Mouse (Mus musculus): ENCODE data around the gene Amfr. TPM values are rescaled to one million over a fixed set of nuclear protein-coding genes. Genes with fewer than 3 reads are reported as not detected.
A peak's percentile ranks its signal among the peaks of the same experiment; 100 is the strongest.

The Amfr gene
- polyA plus RNA-seq, 1 experiment = not detected

DNA sequence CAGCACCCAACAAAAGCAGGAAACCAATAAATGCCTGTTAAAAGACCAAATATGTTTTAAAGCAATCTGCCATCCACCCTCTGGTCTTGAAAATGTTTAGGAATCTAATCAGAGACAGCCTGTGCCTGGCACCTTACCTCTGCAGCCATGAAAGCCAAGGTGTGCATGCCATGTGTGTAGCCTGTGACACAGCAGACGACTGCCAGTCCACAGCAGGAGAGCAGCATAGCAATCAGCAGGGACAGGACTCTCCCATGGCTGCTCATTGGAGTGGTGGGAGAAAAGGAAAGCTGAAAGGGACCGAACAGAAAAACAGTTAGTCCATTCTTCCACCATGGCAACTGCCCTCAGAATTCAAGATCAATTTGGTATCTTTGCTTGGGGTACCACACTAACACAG, 13.7 kb downstream of the Amfr start:
- WGBS = 57% methylated on average over 2 of the region's 2 CpGs
- H3K27ac ChIP-seq (ENCODE audit: insufficient read depth, low read depth, low read length) = no peak overlapping the region
- TF ChIP-seq POLR2A (IDR thresholded peaks at IDR 0.05; ENCODE audit: insufficient read depth, low read depth, low read length) (no peak), CTCF (IDR thresholded peaks at IDR 0.05; ENCODE audit: insufficient read depth, low read depth, low read length) (no peak)
- no peaks in the 10 kb centered on the region; the same call in 1 of the 2 replicates for H3K4me1 ChIP-seq (ENCODE audit: control insufficient read depth, insufficient read depth, low read length)
- no peak overlapping the region for H3K4me3 ChIP-seq (ENCODE audit: insufficient read depth, low read depth, low read length)

DNA sequence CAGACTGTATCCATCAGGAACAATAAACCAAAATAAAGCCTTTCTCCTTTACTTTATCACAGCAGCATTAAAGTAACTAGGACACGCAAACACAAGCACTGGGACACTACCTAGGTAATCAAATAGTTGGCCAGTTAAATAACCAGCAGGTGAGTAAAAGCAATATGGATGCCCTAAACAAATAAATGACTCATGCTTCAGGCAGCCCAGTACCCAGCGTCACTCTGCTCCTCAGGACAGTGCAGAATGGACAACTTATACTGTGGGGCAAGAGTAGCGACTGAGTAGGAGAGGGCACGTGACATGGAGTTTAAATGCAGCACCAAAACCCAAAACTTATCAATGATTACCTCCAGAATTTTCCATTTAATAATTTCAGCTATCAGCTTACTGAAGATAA, 22.9 kb downstream of the Amfr start:
- no peak overlapping the region for H3K4me3 ChIP-seq (ENCODE audit: insufficient read depth, low read depth, low read length)
- 96% methylated on average over 4 of the region's 4 CpGs for WGBS
- no peak overlapping the region for H3K27ac ChIP-seq (ENCODE audit: insufficient read depth, low read depth, low read length)
- H3K4me1 ChIP-seq (ENCODE audit: control insufficient read depth, insufficient read depth, low read length) = no peaks in the 10 kb centered on the region
- TF ChIP-seq CTCF (IDR thresholded peaks at IDR 0.05; ENCODE audit: insufficient read depth, low read depth, low read length) (no peak), POLR2A (IDR thresholded peaks at IDR 0.05; ENCODE audit: insufficient read depth, low read depth, low read length) (no peak)

DNA sequence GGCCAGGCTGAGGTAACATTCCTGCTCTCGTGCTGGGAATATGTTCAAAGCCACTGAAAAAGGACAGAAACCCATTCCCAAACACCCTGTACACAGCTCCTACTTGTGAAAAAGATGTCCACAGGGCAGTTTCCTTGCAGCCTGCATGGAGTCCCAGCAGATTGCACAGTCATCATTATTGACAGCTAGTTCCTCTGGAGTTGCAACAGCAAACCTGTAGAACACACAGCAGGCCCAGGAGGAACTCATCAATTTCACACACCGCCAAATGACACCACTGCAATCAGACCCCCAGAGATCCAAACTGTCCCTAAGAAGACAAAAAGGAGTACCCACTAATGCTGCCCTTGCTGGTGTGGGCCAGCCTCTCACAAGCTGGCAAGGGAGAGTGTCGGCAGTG, 27.9 kb downstream of the Amfr start:
- H3K4me1 ChIP-seq (ENCODE audit: control insufficient read depth, insufficient read depth, low read length) = peaks cover 7% of the 10 kb centered on the region; the same call in 1 of the 2 replicates
- H3K27ac ChIP-seq (ENCODE audit: insufficient read depth, low read depth, low read length) = no peak overlapping the region
- WGBS = 89% methylated on average over 3 of the region's 3 CpGs
- H3K4me3 ChIP-seq (ENCODE audit: insufficient read depth, low read depth, low read length) = no peak overlapping the region
- TF ChIP-seq POLR2A (IDR thresholded peaks at IDR 0.05; ENCODE audit: insufficient read depth, low read depth, low read length) = no peak
- no peak for TF ChIP-seq CTCF (IDR thresholded peaks at IDR 0.05; ENCODE audit: insufficient read depth, low read depth, low read length)

DNA sequence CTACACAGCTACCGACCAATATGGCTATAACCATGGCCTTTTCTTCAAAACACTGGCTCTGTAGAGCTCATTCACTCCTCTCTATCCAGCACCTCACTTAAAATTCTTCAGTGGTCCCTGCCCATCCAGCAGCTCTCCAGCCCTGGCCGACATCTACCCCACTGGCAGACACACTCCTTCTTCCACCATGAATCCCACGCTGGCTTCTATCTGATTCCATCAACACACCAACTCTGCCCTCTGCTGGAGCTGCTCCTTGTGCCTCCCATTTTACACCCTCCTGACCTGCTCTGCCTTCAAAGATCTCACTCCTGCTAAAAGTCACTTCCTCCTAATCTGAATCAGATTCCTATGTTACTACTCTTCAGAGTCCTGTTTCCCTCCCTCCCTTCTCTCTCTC, 28.8 kb downstream of the Amfr start:
- TF ChIP-seq POLR2A (IDR thresholded peaks at IDR 0.05; ENCODE audit: insufficient read depth, low read depth, low read length) = no peak
- TF ChIP-seq CTCF (IDR thresholded peaks at IDR 0.05; ENCODE audit: insufficient read depth, low read depth, low read length) = no peak
- WGBS = 41% methylated on average over 3 of the region's 3 CpGs
- H3K4me1 ChIP-seq (ENCODE audit: control insufficient read depth, insufficient read depth, low read length) = peaks cover 7% of the 10 kb centered on the region; the same call in 1 of the 2 replicates
- no peak overlapping the region for H3K4me3 ChIP-seq (ENCODE audit: insufficient read depth, low read depth, low read length)
- no peak overlapping the region for H3K27ac ChIP-seq (ENCODE audit: insufficient read depth, low read depth, low read length)

DNA sequence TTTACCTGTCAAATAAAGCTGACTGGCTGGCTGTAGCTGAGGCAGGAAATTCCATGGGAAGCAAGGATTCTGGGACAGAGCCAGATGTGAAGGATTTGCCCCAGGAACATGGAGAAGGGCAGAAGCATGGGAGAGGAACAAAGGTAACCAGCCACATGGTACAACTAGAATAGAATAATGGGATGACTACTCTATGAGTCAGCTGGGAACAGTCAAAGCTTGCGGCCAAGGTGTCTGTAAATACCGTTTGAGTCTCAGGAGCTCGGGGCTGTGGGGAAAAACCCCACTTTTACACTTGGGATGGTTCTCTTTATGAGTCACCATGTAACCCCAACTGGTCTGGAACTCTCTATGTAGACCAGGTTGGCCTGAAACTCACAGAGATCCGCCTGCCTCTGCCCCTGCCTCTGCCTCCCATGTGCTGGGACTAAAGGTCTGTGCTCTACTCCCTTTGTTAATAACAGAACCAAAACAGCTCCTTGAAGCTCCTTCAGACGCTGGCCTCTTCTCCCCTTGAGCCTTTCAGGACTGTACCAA, 30.9 kb downstream of the Amfr start:
- H3K4me3 ChIP-seq (ENCODE audit: insufficient read depth, low read depth, low read length) = no peak overlapping the region
- H3K4me1 ChIP-seq (ENCODE audit: control insufficient read depth, insufficient read depth, low read length) = peaks cover 7% of the 10 kb centered on the region; the same call in 1 of the 2 replicates
- H3K27ac ChIP-seq (ENCODE audit: insufficient read depth, low read depth, low read length) = peak overlapping the region; percentile 38; the same call in 1 of the 2 replicates
- TF ChIP-seq CTCF (IDR thresholded peaks at IDR 0.05; ENCODE audit: insufficient read depth, low read depth, low read length) (no peak), POLR2A (IDR thresholded peaks at IDR 0.05; ENCODE audit: insufficient read depth, low read depth, low read length) (no peak)
- WGBS = 54% methylated on average over 5 of the region's 5 CpGs

DNA sequence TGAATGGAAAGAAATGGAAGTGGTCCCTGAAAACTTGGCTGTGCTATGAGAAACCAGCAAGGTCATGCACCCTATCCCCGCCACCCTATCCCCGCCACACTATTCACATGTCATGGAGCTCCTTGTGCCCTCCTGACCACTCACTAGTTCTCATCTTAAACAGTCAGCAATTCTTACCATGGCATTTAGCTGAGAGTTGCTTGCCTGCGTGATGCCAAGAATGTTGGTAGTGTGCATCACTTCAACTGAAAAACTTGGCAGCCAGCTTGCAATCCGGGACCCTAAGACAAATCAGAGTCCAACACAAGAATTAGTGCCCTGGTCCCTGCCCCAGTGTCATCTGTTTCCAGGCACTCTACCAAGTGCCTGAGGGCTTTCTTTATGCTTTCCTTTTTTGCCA, 32.5 kb downstream of the Amfr start:
- peaks cover 7% of the 10 kb centered on the region; the same call in 1 of the 2 replicates for H3K4me1 ChIP-seq (ENCODE audit: control insufficient read depth, insufficient read depth, low read length)
- no peak overlapping the region for H3K27ac ChIP-seq (ENCODE audit: insufficient read depth, low read depth, low read length)
- TF ChIP-seq POLR2A (IDR thresholded peaks at IDR 0.05; ENCODE audit: insufficient read depth, low read depth, low read length) = no peak
- no peak for TF ChIP-seq CTCF (IDR thresholded peaks at IDR 0.05; ENCODE audit: insufficient read depth, low read depth, low read length)
- WGBS = 56% methylated on average over 4 of the region's 4 CpGs
- H3K4me3 ChIP-seq (ENCODE audit: insufficient read depth, low read depth, low read length) = no peak overlapping the region

DNA sequence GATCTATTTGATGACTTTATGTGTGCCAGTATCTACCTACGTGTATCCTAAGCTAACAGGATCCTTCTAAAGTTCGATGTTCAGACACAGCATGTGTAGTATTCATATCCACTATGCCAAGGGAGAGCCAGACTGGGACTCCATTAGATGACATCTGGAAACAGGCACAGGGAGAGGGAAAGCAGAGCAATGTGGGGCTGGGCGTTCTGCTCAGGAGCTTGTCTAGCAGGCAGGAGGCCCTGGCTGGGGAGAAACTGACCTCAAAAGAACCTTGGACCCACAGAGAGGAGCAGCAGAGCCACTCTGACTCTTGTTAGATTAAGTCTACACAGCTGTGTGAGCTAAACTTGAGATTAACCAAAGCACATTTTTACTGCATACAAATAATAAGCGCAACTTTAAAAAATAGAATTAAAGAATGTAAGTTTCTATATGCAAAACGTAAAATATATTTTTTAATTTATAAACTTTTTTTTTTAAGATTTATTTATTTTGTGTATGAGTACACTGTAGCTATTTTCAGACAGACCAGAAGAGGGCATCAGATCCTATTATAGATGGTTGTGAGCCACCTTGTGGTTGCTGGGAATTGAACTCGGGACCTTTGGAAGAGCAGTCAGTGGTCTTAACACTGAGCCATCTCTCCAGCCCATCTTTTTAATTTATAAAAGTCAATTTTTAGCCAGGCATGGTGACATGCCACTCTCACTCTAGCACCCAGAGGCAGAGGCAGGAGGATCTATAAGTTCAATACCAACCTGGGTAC, 36.0 kb downstream of the Amfr start:
- TF ChIP-seq CTCF (IDR thresholded peaks at IDR 0.05; ENCODE audit: insufficient read depth, low read depth, low read length) (no peak), POLR2A (IDR thresholded peaks at IDR 0.05; ENCODE audit: insufficient read depth, low read depth, low read length) (no peak)
- no peak overlapping the region for H3K27ac ChIP-seq (ENCODE audit: insufficient read depth, low read depth, low read length)
- WGBS = 94% methylated on average over 6 of the region's 6 CpGs
- no peak overlapping the region for H3K4me3 ChIP-seq (ENCODE audit: insufficient read depth, low read depth, low read length)
- H3K4me1 ChIP-seq (ENCODE audit: control insufficient read depth, insufficient read depth, low read length) = peaks cover 11% of the 10 kb centered on the region

DNA sequence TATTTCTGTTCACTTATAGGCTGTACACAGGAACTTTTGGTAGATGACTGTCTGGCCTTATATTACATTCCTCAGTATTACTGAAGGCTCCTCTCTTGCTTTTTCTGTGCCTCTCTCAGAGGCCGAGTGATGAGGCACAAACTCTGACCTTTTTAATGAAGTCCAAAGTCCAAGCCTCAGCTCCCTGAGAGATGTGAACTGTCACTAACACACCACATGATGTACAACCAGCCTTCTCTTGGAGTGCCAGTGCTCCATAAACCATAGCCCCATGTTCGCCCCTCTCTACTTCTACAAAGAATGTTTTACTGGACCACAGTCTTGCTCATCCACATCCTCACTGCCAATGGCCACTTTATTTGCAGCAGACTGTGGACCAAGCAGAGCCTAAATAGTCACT, 37.3 kb downstream of the Amfr start:
- 88% methylated on average over 2 of the region's 2 CpGs for WGBS
- TF ChIP-seq POLR2A (IDR thresholded peaks at IDR 0.05; ENCODE audit: insufficient read depth, low read depth, low read length) (no peak), CTCF (IDR thresholded peaks at IDR 0.05; ENCODE audit: insufficient read depth, low read depth, low read length) (no peak)
- H3K27ac ChIP-seq (ENCODE audit: insufficient read depth, low read depth, low read length) = no peak overlapping the region
- H3K4me1 ChIP-seq (ENCODE audit: control insufficient read depth, insufficient read depth, low read length) = peaks cover 6% of the 10 kb centered on the region
- H3K4me3 ChIP-seq (ENCODE audit: insufficient read depth, low read depth, low read length) = no peak overlapping the region

DNA sequence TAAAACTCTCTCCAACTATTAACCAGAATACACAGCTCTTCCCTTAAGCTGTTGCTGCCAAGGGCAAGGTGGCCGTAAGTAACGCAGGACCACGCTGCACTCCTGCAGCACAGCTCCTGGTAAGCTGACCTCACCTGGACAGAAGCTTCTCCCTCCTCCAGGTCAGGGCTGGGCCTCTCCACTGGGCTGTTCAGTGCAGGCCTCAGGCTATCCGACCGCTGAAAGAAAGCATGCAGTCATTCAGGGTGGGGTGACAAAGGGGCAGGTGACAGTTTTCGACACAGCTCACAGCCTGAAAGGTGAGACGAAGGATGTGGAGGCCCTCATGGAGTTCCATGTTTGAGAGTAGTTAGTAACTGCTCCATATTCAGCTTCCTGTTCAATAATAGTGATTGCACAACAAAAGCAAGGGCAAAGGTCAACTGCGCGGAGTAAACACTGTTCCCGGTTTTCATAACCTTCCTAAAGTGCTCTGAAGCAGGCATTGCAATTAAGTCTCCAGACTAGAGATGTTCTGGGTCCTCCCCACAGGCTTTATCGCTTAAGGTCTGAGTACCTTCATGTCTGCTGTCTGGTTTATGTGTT, 37.9 kb downstream of the Amfr start:
- Histone ChIP-seq H3K27ac (ENCODE audit: insufficient read depth, low read depth, low read length) (no peak overlapping the region), H3K4me3 (ENCODE audit: insufficient read depth, low read depth, low read length) (no peak overlapping the region), H3K4me1 (ENCODE audit: control insufficient read depth, insufficient read depth, low read length) (peaks cover 6% of the 10 kb centered on the region)
- TF ChIP-seq POLR2A (IDR thresholded peaks at IDR 0.05; ENCODE audit: insufficient read depth, low read depth, low read length) (no peak), CTCF (IDR thresholded peaks at IDR 0.05; ENCODE audit: insufficient read depth, low read depth, low read length) (no peak)
- 83% methylated on average over 11 of the region's 11 CpGs for WGBS

Data from olfactory bulb, adult 2 months (tissue).